Mouse (Mus musculus): ENCODE results near the gene Erap1. TPM values are rescaled to one million over a fixed set of nuclear protein-coding genes. Genes with fewer than 3 reads are reported as not detected.

The Erap1 gene
- polyA plus RNA-seq, 1 experiment = 102 TPM

GRCm38 (mm10) chr13:74695497-74696193, 56.3 kb downstream of the Erap1 start:
- H3K4me3 ChIP-seq (ENCODE audit: insufficient read depth, low read length) = no peak overlapping the region
- no peak overlapping the region for H3K27ac ChIP-seq (ENCODE audit: insufficient read depth, low read length)
- no peaks in the 10 kb centered on the region for H3K4me1 ChIP-seq (ENCODE audit: control insufficient read depth, insufficient read depth, low read length)
- no peak for TF ChIP-seq CTCF (IDR thresholded peaks at IDR 0.05; ENCODE audit: borderline replicate concordance, insufficient read depth, low read length)
- no peak for TF ChIP-seq POLR2A (IDR thresholded peaks at IDR 0.05; ENCODE audit: low read depth, low read length)

- TF ChIP-seq POLR2A (IDR thresholded peaks at IDR 0.05; ENCODE audit: low read depth, low read length) (no peak), CTCF (IDR thresholded peaks at IDR 0.05; ENCODE audit: borderline replicate concordance, insufficient read depth, low read length) (no peak)
- no peak overlapping the region for H3K27ac ChIP-seq (ENCODE audit: insufficient read depth, low read length)
- no peak overlapping the region for H3K4me3 ChIP-seq (ENCODE audit: insufficient read depth, low read length)
- H3K4me1 ChIP-seq (ENCODE audit: control insufficient read depth, insufficient read depth, low read length) = no peaks in the 10 kb centered on the region
Observed at GRCm38 (mm10) chr13:74696225-74696624, 56.9 kb downstream of the Erap1 start.

- no peak overlapping the region for H3K27ac ChIP-seq (ENCODE audit: insufficient read depth, low read length)
- TF ChIP-seq POLR2A (IDR thresholded peaks at IDR 0.05; ENCODE audit: low read depth, low read length) = no peak
- no peak for TF ChIP-seq CTCF (IDR thresholded peaks at IDR 0.05; ENCODE audit: borderline replicate concordance, insufficient read depth, low read length)
- H3K4me3 ChIP-seq (ENCODE audit: insufficient read depth, low read length) = no peak overlapping the region
- no peaks in the 10 kb centered on the region for H3K4me1 ChIP-seq (ENCODE audit: control insufficient read depth, insufficient read depth, low read length)
Observed at GRCm38 (mm10) chr13:74719002-74719401, 79.6 kb downstream of the Erap1 start.

GRCm38 (mm10) chr13:74733726-74734125, 94.4 kb downstream of the Erap1 start:
- no peak for TF ChIP-seq CTCF (IDR thresholded peaks at IDR 0.05; ENCODE audit: borderline replicate concordance, insufficient read depth, low read length)
- TF ChIP-seq POLR2A (IDR thresholded peaks at IDR 0.05; ENCODE audit: low read depth, low read length) = no peak
- no peak overlapping the region for H3K4me3 ChIP-seq (ENCODE audit: insufficient read depth, low read length)
- no peak overlapping the region for H3K27ac ChIP-seq (ENCODE audit: insufficient read depth, low read length)
- no peaks in the 10 kb centered on the region for H3K4me1 ChIP-seq (ENCODE audit: control insufficient read depth, insufficient read depth, low read length)

DNA sequence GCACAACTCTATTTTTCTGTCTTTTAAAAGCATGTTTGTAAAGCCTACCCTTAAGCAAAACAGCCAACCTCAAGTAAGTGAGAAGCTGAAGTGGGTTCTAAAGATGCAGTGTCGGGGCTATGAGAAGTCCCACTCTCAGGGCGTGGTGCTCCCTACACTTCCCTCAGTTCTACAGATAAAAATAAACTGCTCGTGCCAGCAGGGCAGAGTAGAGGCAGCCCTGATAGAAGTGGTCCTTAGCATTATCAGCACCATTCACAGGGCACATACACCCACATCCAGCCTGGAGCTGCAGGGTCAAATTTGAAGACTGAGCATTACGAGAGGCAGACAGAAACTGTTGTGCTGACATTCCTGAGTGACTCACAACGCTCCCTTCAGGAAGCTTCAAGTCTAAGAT, 96.5 kb downstream of the Erap1 start:
- Histone ChIP-seq H3K27ac (ENCODE audit: insufficient read depth, low read length) (no peak overlapping the region), H3K4me1 (ENCODE audit: control insufficient read depth, insufficient read depth, low read length) (no peaks in the 10 kb centered on the region), H3K4me3 (ENCODE audit: insufficient read depth, low read length) (no peak overlapping the region)
- TF ChIP-seq CTCF (IDR thresholded peaks at IDR 0.05; ENCODE audit: borderline replicate concordance, insufficient read depth, low read length) = no peak

- no peak for TF ChIP-seq CTCF (IDR thresholded peaks at IDR 0.05; ENCODE audit: borderline replicate concordance, insufficient read depth, low read length)
- no peak for TF ChIP-seq POLR2A (IDR thresholded peaks at IDR 0.05; ENCODE audit: low read depth, low read length)
- Histone ChIP-seq H3K4me1 (ENCODE audit: control insufficient read depth, insufficient read depth, low read length) (no peaks in the 10 kb centered on the region), H3K27ac (ENCODE audit: insufficient read depth, low read length) (no peak overlapping the region), H3K4me3 (ENCODE audit: insufficient read depth, low read length) (no peak overlapping the region)
Observed at GRCm38 (mm10) chr13:74736396-74736795, 97.0 kb downstream of the Erap1 start.

Other genes with a start within 250 kb of the Erap1 start
- 3.0 and 6.1 TPM in 2 replicates for gene Zfp72, start 248.7 kb upstream of the Erap1 start, polyA plus RNA-seq (2011; ENCODE audit: insufficient read length, low read depth, missing spikeins)
- 513 and 827 TPM in 2 replicates for gene Ftl1-ps1, start 239.9 kb upstream of the Erap1 start, polyA plus RNA-seq (2011; ENCODE audit: insufficient read length, low read depth, missing spikeins)
- 12.9 and 16.4 TPM in 2 replicates for gene Zfp825, start 145.6 kb upstream of the Erap1 start, polyA plus RNA-seq (2011; ENCODE audit: insufficient read length, low read depth, missing spikeins)
- gene Cast, start 169.2 kb downstream of the Erap1 start, polyA plus RNA-seq (2011; ENCODE audit: insufficient read length, low read depth, missing spikeins) = 136 and 175 TPM in 2 replicates